Mouse (Mus musculus) ovary, postnatal 10 days (tissue): ENCODE results near the gene Gm12666.
"Not testable (repeated sequence)": the region's sequence is repeated elsewhere in the genome, so short reads cannot be mapped to it uniquely, and the experiment has no call there.

ENCODE experiments used
- DNase-seq: peaks from one replicate; pipeline ENCODE4 v3.0.0; 2022; ENCODE audit warnings: low spot score

Gene Gm12666

DNA sequence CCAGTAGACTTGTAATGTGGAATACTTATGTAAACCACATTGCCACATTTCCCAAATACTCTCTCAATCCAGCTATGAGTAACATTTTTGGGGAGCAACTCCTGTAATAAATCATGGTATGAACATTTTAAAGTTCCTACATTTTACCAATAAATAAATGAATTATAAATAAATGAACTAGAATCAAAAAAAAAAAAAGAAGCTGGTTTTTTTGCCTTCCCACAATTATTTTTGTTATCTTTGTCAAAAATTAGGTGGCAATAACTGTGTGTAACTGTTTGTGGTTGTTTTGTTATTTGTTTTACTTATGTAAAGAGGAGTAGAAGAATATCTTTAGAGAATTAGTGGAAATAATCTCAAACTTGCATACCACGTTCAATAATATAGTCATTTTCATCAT, at the start of gene Gm12666:
Gene Gm12666 (minus strand): TSS at position 101 of the 400 bp plus-strand sequence.
- not testable (repeated sequence) for DNase-seq

DNA sequence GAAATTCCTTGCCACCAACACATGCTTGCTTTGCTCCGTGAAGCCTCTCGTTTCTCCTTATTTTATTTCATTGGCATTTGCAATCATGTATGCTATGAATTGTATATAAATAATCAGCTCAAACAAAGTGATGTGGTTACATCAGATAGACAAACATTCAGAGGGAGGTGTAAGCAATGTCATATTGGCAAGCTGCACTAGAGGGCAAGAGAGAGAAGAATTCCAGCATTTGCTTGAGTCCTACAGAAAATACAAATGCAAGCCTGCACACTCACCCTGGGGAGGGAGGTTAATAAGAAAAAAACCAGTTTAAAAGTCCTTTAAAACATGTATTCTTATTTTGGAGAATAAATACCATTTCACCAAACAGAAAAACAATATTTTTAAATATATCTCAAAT, 34.8 kb upstream of the Gm12666 start:
- DNase-seq, result no peak

DNA sequence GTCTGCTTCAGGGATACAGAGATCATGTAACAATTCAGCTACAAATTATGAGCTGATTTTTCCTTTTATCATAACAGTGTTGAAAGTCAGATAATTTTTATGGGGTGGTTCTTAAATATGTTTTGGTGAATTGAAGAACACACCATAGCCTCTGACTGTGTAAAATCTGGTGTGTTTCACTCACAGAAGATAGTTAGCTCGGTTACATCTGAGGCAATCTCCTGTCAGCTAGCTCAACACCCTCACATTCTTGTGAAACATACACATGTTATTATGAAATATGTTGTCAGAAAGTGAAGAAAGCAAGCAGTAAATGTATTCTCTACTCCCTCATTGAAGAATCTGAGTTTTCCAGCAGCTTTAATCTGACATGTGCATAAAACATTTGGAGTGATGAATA, 24.7 kb upstream of the Gm12666 start:
- no peak for DNase-seq

DNA sequence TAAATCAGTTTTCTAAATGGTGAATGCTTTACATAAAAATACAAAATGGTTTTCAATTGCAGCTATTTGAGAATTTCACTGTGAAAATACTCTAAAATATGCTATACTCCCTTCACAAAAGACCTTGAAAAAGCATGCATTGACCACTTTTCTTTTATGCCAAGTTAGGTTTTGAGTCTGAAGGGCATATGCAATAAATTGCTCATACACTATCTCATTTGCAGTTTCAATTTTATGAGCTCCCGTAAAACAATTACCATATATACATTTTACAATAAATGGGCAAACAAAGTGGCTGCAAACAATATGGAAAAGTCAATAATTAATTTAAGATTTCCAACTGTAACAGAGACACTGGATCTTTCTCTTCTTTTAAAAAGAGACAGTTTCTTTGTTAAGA, 38.9 kb downstream of the Gm12666 start:
- no peak for DNase-seq

DNA sequence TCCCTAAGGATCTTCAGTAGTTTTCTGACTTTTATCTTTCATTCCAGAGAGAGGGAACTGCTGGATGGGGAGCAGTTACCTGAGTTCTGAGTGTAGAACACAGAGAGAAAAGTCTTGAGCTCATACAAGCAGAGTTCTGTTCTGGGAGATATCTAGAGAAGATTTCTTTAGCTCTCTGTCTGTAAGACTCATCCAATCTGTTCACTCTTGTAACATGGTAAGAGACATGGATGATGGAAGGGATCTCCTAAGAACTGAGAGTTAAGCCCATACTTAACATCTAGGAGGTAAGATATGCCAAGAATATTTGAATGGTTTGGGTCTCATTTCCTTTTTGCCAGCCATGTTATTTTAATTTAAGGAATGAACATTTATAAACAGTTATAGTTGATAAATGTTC, 44.4 kb downstream of the Gm12666 start, which contains the start of gene Izumo3:
Gene Izumo3 (minus strand): TSS at position 101 of the 400 bp plus-strand sequence.
- DNase-seq, result no peak
